Mouse (Mus musculus): ENCODE results near the gene Gba2.

Gba2 gene

DNA sequence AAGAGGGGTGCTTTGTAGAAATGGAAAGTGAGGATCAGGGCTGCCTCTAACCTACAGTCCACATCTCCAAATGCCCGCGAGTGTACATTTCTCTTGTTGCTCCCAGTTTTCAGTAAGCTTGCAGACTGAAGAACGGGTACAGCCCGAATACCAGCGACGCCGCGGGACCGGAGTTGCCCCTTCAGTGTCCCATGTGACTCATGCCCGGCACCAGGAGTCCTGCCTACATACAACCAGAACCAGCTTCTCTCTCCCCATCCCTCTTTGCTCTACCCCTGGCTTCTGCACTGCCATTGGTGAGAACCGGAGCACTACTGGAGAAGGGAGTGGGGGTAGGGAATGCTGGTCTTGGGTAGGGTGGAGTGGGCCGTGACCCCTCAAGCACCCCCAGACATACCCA lies 2.7 kb upstream of the Gba2 start:
- DNase-seq (ENCODE audit: low read depth, low spot score), result no peak

GRCm38 (mm10) chr4:43580721-43581120 lies 2.0 kb upstream of the Gba2 start:
- DNase-seq (ENCODE audit: low read depth, low spot score), result no peak

GRCm38 (mm10) chr4:43579731-43580130 lies 1.1 kb upstream of the Gba2 start:
- DNase-seq (ENCODE audit: low read depth, low spot score), result no peak

- DNase-seq (ENCODE audit: low read depth, low spot score), result no peak
These were observed 583 bp upstream of the Gba2 start for GRCm38 (mm10) chr4:43579256-43579655.

- no peak for DNase-seq (ENCODE audit: low read depth, low spot score)
These were observed 1.3 kb downstream of the Gba2 start for GRCm38 (mm10) chr4:43577237-43577881.

DNA sequence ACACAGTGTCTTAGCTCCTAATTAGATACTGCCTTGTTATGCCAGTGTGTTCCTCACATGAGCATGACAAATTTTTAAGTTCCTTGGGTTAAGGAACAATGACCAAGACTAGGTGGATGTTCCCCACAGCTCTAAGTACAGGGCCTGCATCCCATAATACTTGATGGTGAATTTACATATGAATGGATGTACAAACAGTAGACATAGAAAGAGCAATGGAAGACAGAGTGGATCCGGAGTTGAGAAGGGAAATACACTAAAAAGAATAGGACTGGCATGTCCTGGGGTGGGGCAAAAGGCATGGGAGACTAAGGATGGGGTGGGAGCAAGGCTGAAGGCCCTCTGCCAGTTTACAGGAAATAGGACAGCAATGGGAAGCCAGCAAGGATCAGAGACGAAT lies 3.3 kb downstream of the Gba2 start:
- no peak for DNase-seq (ENCODE audit: low read depth, low spot score)

DNA sequence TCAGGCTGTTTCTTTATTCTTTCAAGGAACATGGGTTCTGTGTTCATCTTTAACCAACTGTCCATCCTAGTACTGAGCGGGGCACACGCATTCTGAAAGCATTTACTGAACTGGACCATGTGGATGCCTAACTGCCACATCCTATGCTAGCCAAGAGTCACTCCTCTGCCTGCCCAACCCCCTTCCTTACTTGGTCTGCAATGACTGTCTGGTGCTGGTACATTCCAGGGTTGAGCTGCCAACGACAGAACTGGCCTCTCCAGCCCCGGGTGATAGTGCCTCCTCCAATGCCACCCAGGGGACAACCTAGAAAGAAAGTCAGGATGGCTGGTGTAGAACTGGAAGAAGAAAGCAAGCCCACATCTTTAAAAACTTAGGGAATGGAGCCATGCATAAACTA lies 5.1 kb downstream of the Gba2 start:
- DNase-seq (ENCODE audit: low read depth, low spot score), result no peak

- no peak for DNase-seq (ENCODE audit: low read depth, low spot score)
These were observed 7.2 kb downstream of the Gba2 start for GRCm38 (mm10) chr4:43571395-43572045.

GRCm38 (mm10) chr4:43567140-43567539 lies 11.5 kb downstream of the Gba2 start:
- DNase-seq (ENCODE audit: low read depth, low spot score), result no peak

GRCm38 (mm10) chr4:43564231-43564630 lies 14.4 kb downstream of the Gba2 start:
- no peak for DNase-seq (ENCODE audit: low read depth, low spot score)

- no peak for DNase-seq (ENCODE audit: low read depth, low spot score)
These were observed 15.1 kb downstream of the Gba2 start for GRCm38 (mm10) chr4:43563601-43563875.

DNA sequence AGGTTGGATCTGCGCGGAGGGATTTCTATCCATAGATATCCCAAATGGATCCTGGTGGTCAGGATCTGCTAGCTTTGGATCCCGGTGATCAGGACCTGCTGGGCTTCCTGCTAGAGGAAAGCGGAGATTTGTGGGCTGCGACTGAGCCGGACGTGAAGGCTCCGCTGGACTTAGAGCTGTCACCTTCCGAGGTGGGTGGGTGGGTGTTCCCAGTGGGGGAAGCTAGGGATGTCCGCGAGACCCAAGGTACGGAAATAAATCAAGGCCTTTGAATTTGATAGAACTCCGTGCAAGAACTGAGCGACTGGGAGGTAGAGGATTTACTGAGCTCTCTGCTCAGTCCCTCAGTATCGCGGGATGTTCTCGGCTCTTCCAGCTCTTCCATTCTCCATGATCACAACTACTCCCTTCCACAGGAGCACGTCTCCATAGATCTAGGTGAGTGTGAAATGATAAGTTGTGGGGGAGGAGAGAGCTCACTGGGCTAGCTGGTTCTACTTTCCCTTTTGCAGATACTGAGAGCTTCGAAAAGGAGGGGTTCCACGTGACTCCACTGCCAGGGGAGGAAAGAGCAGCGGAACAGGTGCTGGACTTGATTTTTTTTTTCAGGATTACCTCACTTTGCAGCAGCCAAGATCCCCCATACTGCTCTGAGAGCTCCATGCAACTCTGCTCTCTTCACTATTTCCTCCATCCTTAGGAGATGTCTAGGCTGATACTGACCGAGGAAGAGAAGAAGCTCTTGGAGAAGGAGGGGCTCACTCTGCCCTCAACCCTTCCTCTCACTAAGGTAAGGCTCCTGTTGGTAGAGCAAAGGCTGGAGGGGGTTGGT lies 15.7 kb downstream of the Gba2 start:
- no peak for DNase-seq (ENCODE audit: low read depth, low spot score)

- DNase-seq (ENCODE audit: low read depth, low spot score), result peak; percentile 90
These were observed 16.5 kb downstream of the Gba2 start, which contains the start of the genes Creb3 and Tln1 for GRCm38 (mm10) chr4:43561997-43562768. Gene Creb3, plus strand, starts transcription at chr4:43562332. Gene Tln1, minus strand, starts transcription at chr4:43562691.

GRCm38 (mm10) chr4:43561436-43561996 lies 17.2 kb downstream of the Gba2 start:
- no peak for DNase-seq (ENCODE audit: low read depth, low spot score)

- no peak for DNase-seq (ENCODE audit: low read depth, low spot score)
These were observed 17.7 kb downstream of the Gba2 start for GRCm38 (mm10) chr4:43560976-43561375.

GRCm38 (mm10) chr4:43560243-43560611 lies 18.4 kb downstream of the Gba2 start:
- DNase-seq (ENCODE audit: low read depth, low spot score), result no peak

DNA sequence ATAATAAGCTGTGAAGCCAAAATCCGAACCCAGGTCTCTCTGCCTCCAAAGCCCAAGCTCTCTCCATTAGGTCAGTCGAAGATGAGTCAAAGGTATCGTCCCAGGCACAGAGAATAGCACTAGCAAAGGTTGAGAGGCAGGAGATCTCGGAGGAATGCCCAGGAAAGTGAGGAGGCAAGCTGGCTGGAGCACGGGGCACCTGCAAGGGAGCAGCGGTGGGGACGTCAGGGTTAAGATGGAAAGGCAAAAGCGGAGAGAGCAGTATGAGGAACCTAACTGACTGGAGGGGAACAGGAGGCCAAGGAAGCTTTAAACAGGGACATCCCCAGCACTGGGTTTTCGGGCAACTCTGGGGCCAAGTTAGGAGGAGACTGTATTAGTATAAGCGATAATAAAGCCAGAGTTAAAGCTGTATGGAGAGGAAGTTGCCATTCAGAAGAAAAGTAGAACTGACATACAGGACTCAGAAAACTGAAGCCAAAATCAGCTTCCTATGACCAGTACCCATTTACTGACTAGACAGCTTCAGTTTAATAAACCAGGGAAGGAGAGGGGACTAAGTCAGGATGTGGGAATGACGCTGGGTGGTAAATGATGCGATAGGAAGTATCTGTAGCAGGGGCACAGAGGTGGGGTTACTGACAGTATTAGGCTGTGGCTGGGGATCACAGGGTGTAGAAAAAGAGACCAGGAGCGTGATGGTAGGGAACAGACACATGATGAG lies 19.0 kb downstream of the Gba2 start:
- DNase-seq (ENCODE audit: low read depth, low spot score), result no peak

DNA sequence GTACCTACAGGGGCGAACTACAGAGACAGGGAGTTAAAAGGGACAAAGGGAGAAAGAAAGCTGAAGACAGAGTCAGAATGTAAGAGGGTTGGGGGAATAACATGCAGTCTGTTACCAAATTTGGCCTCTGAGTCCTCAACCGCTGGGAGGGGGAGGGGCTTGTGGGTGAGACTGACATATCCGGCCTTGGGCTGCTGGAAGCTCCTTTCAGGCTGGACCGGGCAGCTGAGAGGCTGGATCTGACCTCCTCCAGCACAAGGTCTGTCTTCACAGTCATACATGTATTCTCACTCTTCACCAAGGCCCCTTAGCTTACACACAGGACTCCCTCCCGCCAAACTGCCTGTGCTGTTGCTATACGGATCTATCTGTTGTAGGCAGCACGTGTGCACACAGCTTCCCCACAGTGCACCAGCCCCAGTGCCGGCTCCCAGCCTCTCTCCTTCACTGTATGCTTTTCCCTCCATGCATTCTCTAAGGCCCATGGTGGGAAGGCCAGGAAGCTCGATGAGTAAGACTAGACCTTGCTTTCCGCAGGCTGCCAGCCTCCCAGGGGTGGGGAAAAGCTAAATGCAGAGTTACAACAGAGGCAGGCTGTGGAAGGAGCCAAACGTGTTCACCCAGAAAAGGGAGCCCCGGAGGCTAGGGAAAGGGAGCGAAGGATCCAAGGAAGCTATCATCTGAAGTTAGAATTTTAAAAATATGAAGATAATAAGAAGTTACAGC lies 19.9 kb downstream of the Gba2 start:
- no peak for DNase-seq (ENCODE audit: low read depth, low spot score)

GRCm38 (mm10) chr4:43558028-43558630 lies 20.5 kb downstream of the Gba2 start:
- DNase-seq (ENCODE audit: low read depth, low spot score), result no peak

GRCm38 (mm10) chr4:43555926-43556325 lies 22.7 kb downstream of the Gba2 start:
- DNase-seq (ENCODE audit: low read depth, low spot score), result no peak

Measured in c-Kit-negative CD71-positive TER-119-positive erythroid progenitor cells, embryonic 14.5 days (primary cell).